Mouse (Mus musculus) kidney, adult 9 months (tissue): ENCODE measurements at regions not wholly inside any gene's neighbourhood (a gene's known extent, or its start where the extent isn't known, plus 50 kb on each side); places are given as distances from the start of the nearest gene placed in this dataset.

Experiments used
- DNase-seq: peaks from one replicate; pipeline ENCODE4 v3.0.0; 2022

GRCm38 (mm10) chr6:16551945-16552673, 346.1 kb downstream of the Tfec start:
- DNase-seq = no peak

- DNase-seq = no peak
Measured at GRCm38 (mm10) chr6:16551131-16551530, 347.1 kb downstream of the Tfec start.

- peak; percentile 30 for DNase-seq
Measured at GRCm38 (mm10) chr6:16550445-16550844, 347.8 kb downstream of the Tfec start.

- DNase-seq = no peak
Measured at GRCm38 (mm10) chr6:16514054-16514453, 384.2 kb downstream of the Tfec start.

- no peak for DNase-seq
Measured at GRCm38 (mm10) chr6:16513541-16513940, 384.7 kb downstream of the Tfec start.

- DNase-seq = peak; percentile 90
Measured at GRCm38 (mm10) chr6:16503836-16504235, 394.4 kb downstream of the Tfec start.

GRCm38 (mm10) chr6:16487015-16487630, 411.1 kb downstream of the Tfec start:
- no peak for DNase-seq

- DNase-seq = no peak
Measured at GRCm38 (mm10) chr6:16483295-16483694, 414.9 kb downstream of the Tfec start.

GRCm38 (mm10) chr6:16468693-16469375, 429.4 kb downstream of the Tfec start:
- no peak for DNase-seq

GRCm38 (mm10) chr6:16458279-16458678, 440.0 kb downstream of the Tfec start:
- DNase-seq = no peak
